Mouse (Mus musculus): Measurements from ENCODE around the gene Ckap4. TPM values are rescaled to one million over a fixed set of nuclear protein-coding genes. Genes with fewer than 3 reads are reported as not detected.

The Ckap4 gene
- polyA plus RNA-seq, 1 experiment from 2014 or later: 125 TPM

DNA sequence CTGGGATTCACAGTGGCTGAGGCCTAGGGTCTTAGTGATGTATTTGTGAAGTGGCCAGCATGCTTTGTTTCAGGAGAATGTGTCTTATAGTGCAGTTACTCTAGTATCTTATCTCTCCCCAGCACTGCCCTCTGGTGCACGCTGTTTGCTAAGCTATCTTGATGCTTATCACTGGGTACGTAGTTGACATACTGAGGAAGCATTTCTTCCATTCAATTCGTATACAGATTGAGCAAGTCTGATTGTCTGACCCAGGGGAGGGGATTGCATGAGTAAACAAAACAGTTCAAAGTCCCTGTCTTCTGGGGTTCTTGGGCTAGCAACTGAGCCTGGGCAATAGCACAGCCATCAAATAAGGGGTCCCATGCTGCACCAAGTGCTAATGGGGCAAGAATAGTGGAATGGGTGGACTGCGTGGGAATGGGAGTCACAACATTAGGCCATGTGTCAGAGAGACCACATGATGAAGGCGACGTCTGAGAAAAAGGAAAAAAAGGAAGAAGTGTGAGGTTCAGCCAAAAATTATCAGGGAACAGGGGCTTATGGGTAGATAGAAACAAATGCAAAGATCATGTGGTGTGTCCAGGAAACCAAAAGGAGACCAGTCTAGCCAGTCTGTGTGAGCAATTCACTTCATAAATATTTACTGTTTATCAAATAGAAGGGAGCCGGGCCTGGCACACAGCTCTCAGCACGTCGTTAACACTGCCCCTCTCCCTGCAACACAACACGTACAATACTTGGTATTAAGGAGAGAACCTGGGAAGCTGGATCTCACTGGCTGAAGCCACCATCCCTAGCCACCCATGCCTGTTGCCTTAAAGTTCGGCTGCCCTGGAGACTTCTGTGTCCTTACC is 9.2 kb upstream of the Ckap4 start:
- Histone ChIP-seq H3K4me3 (no peak overlapping the region), H3K4me2 (replicated peaks) (no peak overlapping the region), H3K9me3 (replicated peaks) (no peaks in the 10 kb centered on the region), H3K27ac (no peak overlapping the region), H3K9ac (no peak overlapping the region), H3K36me3 (no peaks in the 10 kb centered on the region), H3K27me3 (no peaks in the 10 kb centered on the region), H3K4me1 (no peaks in the 10 kb centered on the region)
- ATAC-seq (ENCODE audit: low FRiP score): no peak
- WGBS: 81% methylated on average over 11 of the region's 11 CpGs

DNA sequence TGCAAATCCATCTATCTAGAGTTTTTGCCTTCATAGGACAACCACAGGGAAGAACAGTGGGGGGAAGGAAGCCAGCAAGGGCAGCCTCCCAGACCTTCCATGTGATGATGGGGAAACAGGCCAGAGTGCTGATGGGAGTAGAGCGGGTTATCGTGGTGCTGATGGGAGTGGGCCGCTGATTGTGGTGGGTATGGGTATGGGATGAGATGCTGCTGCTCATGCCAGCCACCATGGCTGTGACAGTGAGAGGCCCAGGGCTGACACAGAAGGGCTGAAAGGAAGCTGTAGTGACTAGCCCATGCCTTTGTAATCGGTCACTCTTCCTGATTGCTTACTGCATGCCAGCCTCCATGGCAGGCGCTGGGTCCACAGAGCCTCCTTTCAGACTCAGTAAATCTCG is 5.8 kb upstream of the Ckap4 start:
- peaks cover 5% of the 10 kb centered on the region; the same call in 1 of the 2 replicates for H3K4me1 ChIP-seq
- no peak overlapping the region for H3K27ac ChIP-seq
- no peaks in the 10 kb centered on the region for H3K9me3 ChIP-seq (replicated peaks)
- no peaks in the 10 kb centered on the region for H3K27me3 ChIP-seq
- ATAC-seq (ENCODE audit: low FRiP score): no peak
- H3K36me3 ChIP-seq: no peaks in the 10 kb centered on the region
- no peak overlapping the region for H3K4me2 ChIP-seq (replicated peaks)
- WGBS: 90% methylated on average over 6 of the region's 6 CpGs
- no peak overlapping the region for H3K4me3 ChIP-seq
- H3K9ac ChIP-seq: no peak overlapping the region

GRCm38 (mm10) chr10:84535859-84536258 is 2.0 kb upstream of the Ckap4 start:
- Histone ChIP-seq H3K4me3 (no peak overlapping the region), H3K27me3 (no peaks in the 10 kb centered on the region), H3K9ac (no peak overlapping the region), H3K27ac (no peak overlapping the region), H3K36me3 (no peaks in the 10 kb centered on the region), H3K4me1 (peaks cover 30% of the 10 kb centered on the region), H3K4me2 (replicated peaks) (no peak overlapping the region), H3K9me3 (replicated peaks) (no peaks in the 10 kb centered on the region)
- ATAC-seq (ENCODE audit: low FRiP score): no peak
- WGBS: 54% methylated on average over 4 of the region's 4 CpGs

GRCm38 (mm10) chr10:84535458-84535857 is 1.6 kb upstream of the Ckap4 start:
- peaks cover 34% of the 10 kb centered on the region for H3K4me1 ChIP-seq
- no peak for ATAC-seq (ENCODE audit: low FRiP score)
- H3K9ac ChIP-seq: no peak overlapping the region
- H3K27ac ChIP-seq: no peak overlapping the region
- H3K9me3 ChIP-seq (replicated peaks): no peaks in the 10 kb centered on the region
- no peak overlapping the region for H3K4me2 ChIP-seq (replicated peaks)
- no peak overlapping the region for H3K4me3 ChIP-seq
- H3K27me3 ChIP-seq: no peaks in the 10 kb centered on the region
- no peaks in the 10 kb centered on the region for H3K36me3 ChIP-seq
- WGBS: 83% methylated on average over 5 of the region's 5 CpGs

- ATAC-seq (ENCODE audit: low FRiP score): peak; percentile 55
- peaks cover 50% of the 10 kb centered on the region for H3K4me1 ChIP-seq
Measured at GRCm38 (mm10) chr10:84532911-84533882, 665 bp downstream of the Ckap4 start.

GRCm38 (mm10) chr10:84532191-84532889 is 1.5 kb downstream of the Ckap4 start:
- peaks cover 21% of the 10 kb centered on the region for H3K36me3 ChIP-seq
- peak overlapping the region; percentile 97 for H3K9ac ChIP-seq
- peaks cover 53% of the 10 kb centered on the region for H3K4me1 ChIP-seq
- H3K4me3 ChIP-seq: peak overlapping the region; percentile 76
- no peaks in the 10 kb centered on the region for H3K27me3 ChIP-seq
- 63% methylated on average over 16 of the region's 16 CpGs for WGBS
- H3K4me2 ChIP-seq (replicated peaks): peak overlapping the region; percentile 78
- no peak for ATAC-seq (ENCODE audit: low FRiP score)
- H3K9me3 ChIP-seq (replicated peaks): no peaks in the 10 kb centered on the region
- peak overlapping the region; percentile 91; the same call in 1 of the 2 replicates for H3K27ac ChIP-seq

More at GRCm38 (mm10) chr10:84532911-84533882, 665 bp downstream of the Ckap4 start:
- H3K9me3 ChIP-seq (replicated peaks): no peaks in the 10 kb centered on the region
- peaks cover 12% of the 10 kb centered on the region for H3K36me3 ChIP-seq
- H3K27me3 ChIP-seq: no peaks in the 10 kb centered on the region
- H3K4me3 ChIP-seq: peak overlapping the region; percentile 76
- H3K9ac ChIP-seq: peak overlapping the region; percentile 97
- H3K27ac ChIP-seq: peak overlapping the region; percentile 91
- peak overlapping the region; percentile 78 for H3K4me2 ChIP-seq (replicated peaks)
- under 1% methylated on average over 38 of the region's 72 CpGs for WGBS

DNA sequence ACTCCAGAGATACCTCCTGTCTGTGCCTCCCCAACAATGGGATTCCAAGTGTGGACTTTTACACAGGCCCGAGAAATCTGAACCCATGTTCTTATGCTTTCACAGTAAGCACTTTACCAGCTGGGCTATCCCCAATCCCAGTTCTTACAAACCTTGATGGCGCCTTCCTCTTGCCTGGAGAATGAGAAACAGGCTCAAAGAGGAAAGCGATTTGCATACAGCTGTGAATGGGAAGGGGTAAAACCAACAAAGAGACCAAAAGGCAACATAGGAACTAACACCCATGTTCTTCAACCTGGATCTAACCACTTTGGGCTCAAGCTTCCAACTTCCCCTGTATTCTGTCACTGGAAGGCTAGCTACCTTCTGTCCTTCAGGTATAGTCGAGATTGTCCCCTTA is 2.3 kb downstream of the Ckap4 start:
- ATAC-seq (ENCODE audit: low FRiP score): no peak
- no peak overlapping the region for H3K27ac ChIP-seq
- peaks cover 55% of the 10 kb centered on the region for H3K4me1 ChIP-seq
- 75% methylated on average over 4 of the region's 4 CpGs for WGBS
- peak overlapping the region; percentile 76 for H3K4me3 ChIP-seq
- H3K9me3 ChIP-seq (replicated peaks): no peaks in the 10 kb centered on the region
- H3K4me2 ChIP-seq (replicated peaks): peak overlapping the region; percentile 78
- peaks cover 28% of the 10 kb centered on the region for H3K36me3 ChIP-seq
- H3K27me3 ChIP-seq: no peaks in the 10 kb centered on the region
- peak overlapping the region; percentile 97; the same call in 1 of the 2 replicates for H3K9ac ChIP-seq

DNA sequence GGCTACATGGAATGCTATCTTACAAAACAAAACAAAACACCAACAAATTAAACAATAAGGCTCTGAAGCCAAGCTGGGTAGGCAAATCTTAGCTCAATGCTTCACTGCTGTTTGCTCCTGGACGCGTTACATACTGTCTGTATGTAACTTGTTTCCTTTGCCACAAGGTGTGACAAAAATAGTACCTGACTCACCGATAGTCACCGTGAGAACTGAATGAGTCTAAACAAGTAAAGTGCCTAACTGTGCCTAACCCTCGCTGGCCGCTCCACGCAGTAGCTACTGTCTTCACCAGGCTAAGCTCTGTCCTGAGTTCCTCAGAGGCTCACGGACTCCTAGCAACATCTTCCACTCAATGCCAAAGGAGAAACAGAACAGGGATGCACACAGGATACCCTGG is 3.5 kb downstream of the Ckap4 start:
- ATAC-seq (ENCODE audit: low FRiP score): no peak
- Histone ChIP-seq H3K9ac (peak overlapping the region; percentile 8; the same call in 1 of the 2 replicates), H3K4me2 (replicated peaks) (peak overlapping the region; percentile 78), H3K4me1 (peaks cover 54% of the 10 kb centered on the region), H3K9me3 (replicated peaks) (no peaks in the 10 kb centered on the region), H3K36me3 (peaks cover 33% of the 10 kb centered on the region), H3K27ac (0 out of 2 replicates have a peak overlapping the region, but pooled peaks have one; percentile 44), H3K4me3 (0 out of 2 replicates have a peak overlapping the region, but pooled peaks have one; percentile 76), H3K27me3 (no peaks in the 10 kb centered on the region)
- WGBS: 91% methylated on average over 8 of the region's 8 CpGs

DNA sequence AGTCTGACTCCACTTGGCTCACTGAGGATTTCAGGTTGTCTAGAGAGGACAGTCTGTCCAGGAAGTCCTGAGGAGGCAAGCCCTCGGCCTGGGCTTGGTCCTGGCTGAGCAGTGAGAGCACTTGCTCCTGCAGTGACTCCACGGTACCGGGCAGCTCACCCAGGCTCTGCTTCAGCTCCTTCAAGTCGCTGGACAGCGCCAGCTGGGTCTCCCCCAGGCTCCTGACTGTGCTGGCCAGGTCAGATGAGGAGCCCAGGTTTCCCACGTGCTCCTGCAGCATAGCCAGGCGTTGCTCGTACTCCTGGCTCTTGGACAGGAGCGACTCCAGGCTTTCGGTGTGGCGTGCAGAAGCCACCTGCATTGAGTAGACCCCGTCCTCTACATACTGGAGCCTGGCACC is 6.2 kb downstream of the Ckap4 start:
- 90% methylated on average over 12 of the region's 12 CpGs for WGBS
- H3K27ac ChIP-seq: no peak overlapping the region
- H3K9me3 ChIP-seq (replicated peaks): no peaks in the 10 kb centered on the region
- no peak overlapping the region for H3K4me2 ChIP-seq (replicated peaks)
- H3K4me3 ChIP-seq: no peak overlapping the region
- H3K4me1 ChIP-seq: peaks cover 46% of the 10 kb centered on the region
- peaks cover 46% of the 10 kb centered on the region for H3K36me3 ChIP-seq
- ATAC-seq (ENCODE audit: low FRiP score): no peak
- H3K9ac ChIP-seq: no peak overlapping the region
- no peaks in the 10 kb centered on the region for H3K27me3 ChIP-seq

DNA sequence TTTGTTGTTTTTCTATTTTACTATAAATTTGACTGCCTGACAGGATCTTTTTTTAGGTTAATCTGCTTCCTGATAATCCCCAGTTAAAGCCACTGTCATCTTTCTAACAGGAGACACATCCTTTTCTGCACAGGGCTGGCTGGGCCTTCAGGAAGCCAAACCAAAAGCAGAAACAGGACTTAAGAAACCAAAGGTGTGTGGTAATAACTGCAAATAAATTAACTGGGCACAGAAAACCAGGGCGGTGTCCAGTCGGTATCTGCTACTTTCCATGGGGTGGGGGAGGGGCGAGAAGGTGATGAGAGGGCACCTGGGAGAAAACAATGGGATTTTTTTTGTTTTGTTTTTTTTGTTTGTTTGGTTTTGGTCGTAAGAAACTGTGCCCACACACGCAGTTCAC is 6.8 kb downstream of the Ckap4 start:
- Histone ChIP-seq H3K4me1 (peaks cover 40% of the 10 kb centered on the region), H3K27me3 (no peaks in the 10 kb centered on the region), H3K9me3 (replicated peaks) (no peaks in the 10 kb centered on the region), H3K4me2 (replicated peaks) (no peak overlapping the region), H3K9ac (no peak overlapping the region), H3K36me3 (peaks cover 46% of the 10 kb centered on the region), H3K4me3 (no peak overlapping the region), H3K27ac (no peak overlapping the region)
- no peak for ATAC-seq (ENCODE audit: low FRiP score)
- 74% methylated on average over 5 of the region's 5 CpGs for WGBS

GRCm38 (mm10) chr10:84526488-84526887 is 7.4 kb downstream of the Ckap4 start:
- Histone ChIP-seq H3K4me3 (no peak overlapping the region), H3K9me3 (replicated peaks) (no peaks in the 10 kb centered on the region), H3K9ac (no peak overlapping the region), H3K4me1 (peaks cover 34% of the 10 kb centered on the region), H3K4me2 (replicated peaks) (no peak overlapping the region; the same call in 1 of the 2 replicates), H3K27me3 (no peaks in the 10 kb centered on the region), H3K36me3 (peaks cover 46% of the 10 kb centered on the region), H3K27ac (0 out of 2 replicates have a peak overlapping the region, but pooled peaks have one; percentile 4)
- 51% methylated on average over 10 of the region's 10 CpGs for WGBS
- peak; percentile 56; the same call in 1 of the 2 replicates for ATAC-seq (ENCODE audit: low FRiP score)
